Mouse (Mus musculus) gastrocnemius, adult 2 months (tissue): Measurements from ENCODE around the gene Sox2. TPM values are rescaled to one million over a fixed set of nuclear protein-coding genes. Genes with fewer than 3 reads are reported as not detected.

Experiments
- DNase-seq: peaks from one replicate; pipeline ENCODE4 v3.0.0; 2022
- H3K27ac ChIP-seq: fragments of 200-600 bp; 2 replicates; pipeline ENCODE4 v1.8.1; 2022; ENCODE audit warnings: mild to moderate bottlenecking
- H3K4me3 ChIP-seq: fragments of 200-600 bp; 2 replicates; pipeline ENCODE4 v1.8.1; 2022; ENCODE audit warnings: mild to moderate bottlenecking, moderate library complexity
- CTCF ChIP-seq: fragments of 200-600 bp; IDR thresholded peaks from 2 replicates; pipeline ENCODE4 v1.8.1; 2022; ENCODE audit warnings: antibody characterized with exemption, mild to moderate bottlenecking, moderate library complexity
- intact Hi-C: fragments of 180-260 bp; cut with DNase I; formaldehyde crosslinking; loops from one replicate; pipeline ENCODE4 v1.15.1; 2025
- long read RNA-seq, 2 experiments: library from polyadenylated mRNA; stranded (forward); transcript quantifications; one replicate each; pipeline ENCODE4 v2.0.0; 2021
- total RNA-seq, 2 experiments: library from RNA; stranded (reverse); gene quantifications; 2 replicates each; pipeline ENCODE4 v1.2.3; 2021

The Sox2 gene
- not detected for total RNA-seq
- long read RNA-seq, experiment 1 = 0 reads
- long read RNA-seq, experiment 2 = 0 reads

- peak; percentile 62 for DNase-seq
- Histone ChIP-seq H3K4me3 (peak within 1 kb of the TSS; percentile 66), H3K27ac (no peak within 1 kb of the TSS)
- no peak for TF ChIP-seq CTCF
- intact Hi-C loops = loop anchor here (2.0 to 10.0 kb wide), 2 partner anchors 455 to 833 kb away; no protein-coding TSS in a partner anchor
Measured at GRCm38 (mm10) chr3:34649726-34650620, at the start of gene Sox2. TSS of gene Sox2 (plus strand) at chr3:34650405.

GRCm38 (mm10) chr3:34601116-34601515, 49.1 kb upstream of the Sox2 start:
- TF ChIP-seq CTCF = no peak
- no peak for DNase-seq
- H3K4me3 ChIP-seq = no peak overlapping the region
- no peak overlapping the region for H3K27ac ChIP-seq
- intact Hi-C loops = no loop called here

- no peak for TF ChIP-seq CTCF
- DNase-seq = no peak
- intact Hi-C loops = no loop called here
- no peak overlapping the region for H3K27ac ChIP-seq
- no peak overlapping the region for H3K4me3 ChIP-seq
Measured at GRCm38 (mm10) chr3:34614107-34614506, 36.1 kb upstream of the Sox2 start.

- H3K4me3 ChIP-seq = no peak overlapping the region
- no peak for DNase-seq
- TF ChIP-seq CTCF = no peak
- intact Hi-C loops = no loop called here
- H3K27ac ChIP-seq = no peak overlapping the region
Measured at GRCm38 (mm10) chr3:34615526-34615925, 34.7 kb upstream of the Sox2 start.

GRCm38 (mm10) chr3:34618934-34619333, 31.3 kb upstream of the Sox2 start:
- Histone ChIP-seq H3K27ac (no peak overlapping the region), H3K4me3 (no peak overlapping the region)
- DNase-seq = no peak
- no peak for TF ChIP-seq CTCF
- intact Hi-C loops = no loop called here

GRCm38 (mm10) chr3:34620121-34620520, 30.1 kb upstream of the Sox2 start:
- intact Hi-C loops = no loop called here
- DNase-seq = no peak
- H3K27ac ChIP-seq = no peak overlapping the region
- no peak for TF ChIP-seq CTCF
- no peak overlapping the region for H3K4me3 ChIP-seq

- DNase-seq = no peak
Measured at GRCm38 (mm10) chr3:34624721-34625270, 25.4 kb upstream of the Sox2 start.

GRCm38 (mm10) chr3:34626521-34626920, 23.7 kb upstream of the Sox2 start:
- intact Hi-C loops = no loop called here
- no peak for DNase-seq
- Histone ChIP-seq H3K4me3 (no peak overlapping the region), H3K27ac (no peak overlapping the region)
- no peak for TF ChIP-seq CTCF

More at GRCm38 (mm10) chr3:34624721-34625270, 25.4 kb upstream of the Sox2 start:
- no peak for TF ChIP-seq CTCF
- H3K4me3 ChIP-seq = no peak overlapping the region
- intact Hi-C loops = no loop called here
- no peak overlapping the region for H3K27ac ChIP-seq

- intact Hi-C loops = no loop called here
Measured at GRCm38 (mm10) chr3:34630031-34630430, 20.2 kb upstream of the Sox2 start.

GRCm38 (mm10) chr3:34630736-34631135, 19.5 kb upstream of the Sox2 start:
- Histone ChIP-seq H3K4me3 (no peak overlapping the region), H3K27ac (no peak overlapping the region)
- no peak for DNase-seq
- intact Hi-C loops = no loop called here
- TF ChIP-seq CTCF = no peak

More at GRCm38 (mm10) chr3:34630031-34630430, 20.2 kb upstream of the Sox2 start:
- DNase-seq = no peak
- Histone ChIP-seq H3K27ac (no peak overlapping the region), H3K4me3 (no peak overlapping the region)
- no peak for TF ChIP-seq CTCF

- no peak for TF ChIP-seq CTCF
- H3K27ac ChIP-seq = no peak overlapping the region
- intact Hi-C loops = no loop called here
- no peak overlapping the region for H3K4me3 ChIP-seq
- no peak for DNase-seq
Measured at GRCm38 (mm10) chr3:34636958-34637357, 13.2 kb upstream of the Sox2 start.

- no peak overlapping the region for H3K4me3 ChIP-seq
- no peak overlapping the region for H3K27ac ChIP-seq
- no peak for DNase-seq
- intact Hi-C loops = no loop called here
- TF ChIP-seq CTCF = no peak
Measured at GRCm38 (mm10) chr3:34637481-34637880, 12.7 kb upstream of the Sox2 start.

GRCm38 (mm10) chr3:34637926-34638325, 12.3 kb upstream of the Sox2 start:
- intact Hi-C loops = no loop called here

More at GRCm38 (mm10) chr3:34637926-34638325, 12.3 kb upstream of the Sox2 start:
- DNase-seq = no peak
- no peak for TF ChIP-seq CTCF
- H3K27ac ChIP-seq = no peak overlapping the region
- H3K4me3 ChIP-seq = no peak overlapping the region
